Mouse (Mus musculus) liver, embryonic 14.5 days (tissue): ENCODE results near the gene Nupr1l.
A peak's percentile ranks its signal among the peaks of the same experiment; 100 is the strongest.

Source experiments
- CTCF ChIP-seq: IDR thresholded peaks from 2 replicates; pipeline ENCODE4 v1.5.1; 2016; ENCODE audit warnings: antibody characterized with exemption, low read depth, control low read depth
- EP300 ChIP-seq: IDR thresholded peaks from 2 replicates; pipeline ENCODE4 v1.6.1; 2016; ENCODE audit warnings: antibody characterized with exemption, low read depth

- peak; percentile 23; the same call in 1 of the 2 replicates for TF ChIP-seq CTCF
- no peak for TF ChIP-seq EP300
Observed at GRCm38 (mm10) chr5:129921972-129922371, 13.6 kb downstream of the Nupr1l start.
